Mouse (Mus musculus): ENCODE data around the gene Pld3. TPM values are rescaled to one million over a fixed set of nuclear protein-coding genes. Genes with fewer than 3 reads are reported as not detected.
A peak's percentile ranks its signal among the peaks of the same experiment; 100 is the strongest.

Pld3 gene
- polyA plus RNA-seq, 1 experiment from 2014 or later, result 49.1 TPM

DNA sequence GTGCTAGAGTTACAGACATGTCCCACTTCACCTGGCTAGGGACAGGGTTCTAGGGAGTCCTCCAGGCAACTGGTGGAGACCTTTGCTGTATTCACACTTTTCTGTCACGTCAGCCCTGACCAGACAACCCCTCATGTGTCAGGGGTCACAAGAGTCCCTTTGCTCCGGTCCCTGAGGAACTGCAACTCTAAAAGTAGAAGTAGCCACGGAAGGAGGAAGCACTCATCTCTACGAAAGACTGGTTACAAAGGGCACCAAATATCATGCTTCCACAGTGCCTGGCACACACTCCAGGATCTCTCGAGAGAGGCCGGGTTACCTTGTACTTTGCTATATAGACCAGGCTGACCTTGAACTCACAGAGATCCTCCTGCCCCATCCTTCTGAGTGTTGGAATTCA lies 16.4 kb downstream of the Pld3 start:
- Histone ChIP-seq H3K27ac (peak overlapping the region; percentile 91), H3K27me3 (replicated peaks) (no peaks in the 10 kb centered on the region), H3K9ac (no peak overlapping the region), H3K4me3 (no peak overlapping the region), H3K4me2 (peak overlapping the region; percentile 71; the same call in 1 of the 2 replicates), H3K4me1 (peaks cover 88% of the 10 kb centered on the region), H3K36me3 (peaks cover 69% of the 10 kb centered on the region), H3K9me3 (replicated peaks) (no peaks in the 10 kb centered on the region)
- WGBS (ENCODE audit: insufficient replicate concordance), result 74% methylated on average over 6 of the region's 6 CpGs
- no peak for ATAC-seq

DNA sequence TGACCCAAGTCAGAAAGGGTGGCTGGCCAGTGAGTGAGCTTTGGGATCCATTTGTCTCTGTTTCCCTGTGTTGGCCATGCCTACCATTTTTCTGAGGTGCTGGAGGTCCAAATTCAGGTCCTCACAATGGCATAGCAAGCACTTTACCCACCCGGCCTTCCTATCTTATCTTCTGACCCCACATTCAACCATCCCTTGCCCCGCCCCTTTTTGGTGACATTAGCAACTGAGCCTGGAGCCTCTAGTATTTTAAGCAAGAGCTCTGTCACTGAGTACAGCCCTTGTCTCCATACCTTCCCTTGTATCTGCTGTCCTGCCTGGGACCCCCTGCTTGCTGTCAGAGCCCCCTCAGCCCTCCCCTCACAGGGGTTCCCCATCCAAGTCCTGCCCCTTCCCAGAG lies 17.6 kb downstream of the Pld3 start:
- peak overlapping the region; percentile 71 for H3K4me2 ChIP-seq
- H3K27ac ChIP-seq, result peak overlapping the region; percentile 91
- peak overlapping the region; percentile 42 for H3K4me3 ChIP-seq
- no peaks in the 10 kb centered on the region for H3K27me3 ChIP-seq (replicated peaks)
- H3K4me1 ChIP-seq, result peaks cover 80% of the 10 kb centered on the region
- H3K9ac ChIP-seq, result peak overlapping the region; percentile 63
- no peaks in the 10 kb centered on the region for H3K9me3 ChIP-seq (replicated peaks)
- WGBS (ENCODE audit: insufficient replicate concordance), result 16% methylated on average over 2 of the region's 2 CpGs
- peak; percentile 84 for ATAC-seq
- H3K36me3 ChIP-seq, result peaks cover 78% of the 10 kb centered on the region

DNA sequence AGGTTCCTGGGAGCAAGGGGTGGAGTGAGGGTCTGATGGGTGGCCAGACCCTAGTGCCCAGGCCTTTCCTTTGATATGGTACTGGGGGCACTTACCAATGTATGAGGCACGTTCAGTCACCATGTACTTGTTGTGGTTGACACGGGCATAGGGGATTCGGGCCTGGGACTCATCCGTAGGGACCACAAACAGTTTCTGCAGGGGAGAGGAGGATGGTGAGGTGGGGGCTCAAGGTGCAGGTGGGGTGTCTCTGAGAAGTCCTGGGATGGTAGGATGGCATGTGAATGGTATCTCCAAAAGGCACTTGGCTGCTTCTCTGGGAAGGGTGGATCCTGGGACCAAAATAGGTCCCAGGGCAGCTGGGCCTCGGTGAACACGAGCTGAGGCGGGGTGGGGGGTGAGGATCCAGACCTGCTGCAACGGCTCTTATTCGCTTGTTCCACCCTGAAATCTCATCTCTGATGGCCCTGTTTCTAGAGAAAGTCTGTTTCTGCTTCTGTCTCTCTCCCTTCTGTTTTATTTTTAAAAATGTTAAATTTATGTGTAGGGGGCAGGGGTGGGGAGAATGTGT lies 20.5 kb downstream of the Pld3 start:
- 88% methylated on average over 9 of the region's 9 CpGs for WGBS (ENCODE audit: insufficient replicate concordance)
- Histone ChIP-seq H3K9me3 (replicated peaks) (no peaks in the 10 kb centered on the region), H3K4me3 (no peak overlapping the region), H3K27me3 (replicated peaks) (no peaks in the 10 kb centered on the region), H3K4me2 (no peak overlapping the region), H3K27ac (no peak overlapping the region), H3K4me1 (peaks cover 51% of the 10 kb centered on the region), H3K36me3 (peaks cover 59% of the 10 kb centered on the region), H3K9ac (no peak overlapping the region; the same call in 1 of the 2 replicates)
- ATAC-seq, result no peak

DNA sequence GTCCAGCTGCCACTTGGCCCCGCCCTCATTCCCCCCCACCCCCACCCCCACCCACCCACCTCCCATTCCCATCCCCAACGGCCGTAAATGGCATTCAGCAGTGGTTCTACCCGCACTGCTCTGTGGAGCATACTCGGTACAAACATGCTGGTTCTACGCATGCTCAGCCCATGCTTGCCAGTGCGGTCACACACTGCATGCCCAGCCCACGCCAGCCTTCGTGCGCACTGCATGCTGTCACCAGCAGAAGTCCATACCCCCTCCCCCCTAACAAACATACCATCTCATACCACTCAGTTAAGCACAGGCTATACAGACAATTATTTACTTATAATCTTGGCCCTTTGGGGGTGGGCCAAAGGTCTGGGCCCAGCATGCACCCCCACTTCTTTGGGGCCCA lies 21.3 kb downstream of the Pld3 start:
- no peak for ATAC-seq
- 81% methylated on average over 10 of the region's 10 CpGs for WGBS (ENCODE audit: insufficient replicate concordance)
- Histone ChIP-seq H3K27me3 (replicated peaks) (no peaks in the 10 kb centered on the region), H3K36me3 (peaks cover 50% of the 10 kb centered on the region), H3K4me1 (peaks cover 46% of the 10 kb centered on the region), H3K4me3 (no peak overlapping the region), H3K9ac (no peak overlapping the region), H3K4me2 (no peak overlapping the region), H3K27ac (peak overlapping the region; percentile 55; the same call in 1 of the 2 replicates), H3K9me3 (replicated peaks) (no peaks in the 10 kb centered on the region)

DNA sequence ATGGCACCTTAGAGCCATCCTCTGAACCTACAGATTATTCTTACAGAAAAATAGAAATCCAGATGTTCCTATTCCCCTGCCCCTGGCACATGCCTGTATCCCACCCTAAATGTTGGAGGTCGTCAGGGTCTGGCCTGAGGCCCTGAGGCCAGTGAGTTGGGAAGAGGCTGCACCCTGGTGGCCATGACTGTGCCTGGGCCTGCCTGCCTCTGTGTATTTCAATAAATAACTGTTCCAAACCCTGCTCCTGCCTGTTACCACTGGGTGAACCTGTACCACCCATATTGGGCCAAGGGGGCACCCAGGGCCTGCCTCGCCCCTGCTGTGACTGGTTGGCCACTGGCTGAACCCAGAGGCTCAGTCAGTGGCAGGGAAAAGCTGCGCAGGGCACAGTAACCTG lies 22.1 kb downstream of the Pld3 start:
- WGBS (ENCODE audit: insufficient replicate concordance), result 73% methylated on average over 3 of the region's 3 CpGs
- Histone ChIP-seq H3K4me2 (no peak overlapping the region), H3K9me3 (replicated peaks) (no peaks in the 10 kb centered on the region), H3K27me3 (replicated peaks) (no peaks in the 10 kb centered on the region), H3K4me1 (peaks cover 46% of the 10 kb centered on the region), H3K27ac (peak overlapping the region; percentile 55), H3K9ac (no peak overlapping the region), H3K36me3 (peaks cover 43% of the 10 kb centered on the region), H3K4me3 (no peak overlapping the region)
- ATAC-seq, result no peak

DNA sequence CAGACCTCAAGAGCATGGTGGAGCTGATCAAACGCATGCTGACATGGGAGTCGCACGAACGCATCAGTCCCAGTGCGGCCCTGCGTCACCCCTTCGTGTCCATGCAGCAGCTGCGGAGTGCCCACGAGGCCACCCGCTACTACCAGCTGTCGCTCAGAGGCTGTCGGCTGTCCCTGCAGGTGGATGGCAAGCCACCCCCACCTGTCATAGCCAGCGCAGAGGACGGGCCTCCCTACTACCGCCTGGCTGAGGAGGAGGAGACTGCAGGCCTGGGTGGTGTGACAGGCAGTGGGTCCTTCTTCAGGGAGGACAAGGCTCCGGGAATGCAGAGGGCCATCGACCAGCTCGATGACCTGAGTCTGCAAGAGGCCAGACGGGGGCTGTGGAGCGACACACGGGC lies 23.9 kb downstream of the Pld3 start:
- Histone ChIP-seq H3K9ac (no peak overlapping the region), H3K4me1 (peaks cover 37% of the 10 kb centered on the region), H3K27me3 (replicated peaks) (no peaks in the 10 kb centered on the region), H3K4me3 (no peak overlapping the region), H3K36me3 (peaks cover 33% of the 10 kb centered on the region), H3K4me2 (no peak overlapping the region), H3K9me3 (replicated peaks) (no peaks in the 10 kb centered on the region), H3K27ac (no peak overlapping the region)
- ATAC-seq, result no peak
- 84% methylated on average over 21 of the region's 21 CpGs for WGBS (ENCODE audit: insufficient replicate concordance)

DNA sequence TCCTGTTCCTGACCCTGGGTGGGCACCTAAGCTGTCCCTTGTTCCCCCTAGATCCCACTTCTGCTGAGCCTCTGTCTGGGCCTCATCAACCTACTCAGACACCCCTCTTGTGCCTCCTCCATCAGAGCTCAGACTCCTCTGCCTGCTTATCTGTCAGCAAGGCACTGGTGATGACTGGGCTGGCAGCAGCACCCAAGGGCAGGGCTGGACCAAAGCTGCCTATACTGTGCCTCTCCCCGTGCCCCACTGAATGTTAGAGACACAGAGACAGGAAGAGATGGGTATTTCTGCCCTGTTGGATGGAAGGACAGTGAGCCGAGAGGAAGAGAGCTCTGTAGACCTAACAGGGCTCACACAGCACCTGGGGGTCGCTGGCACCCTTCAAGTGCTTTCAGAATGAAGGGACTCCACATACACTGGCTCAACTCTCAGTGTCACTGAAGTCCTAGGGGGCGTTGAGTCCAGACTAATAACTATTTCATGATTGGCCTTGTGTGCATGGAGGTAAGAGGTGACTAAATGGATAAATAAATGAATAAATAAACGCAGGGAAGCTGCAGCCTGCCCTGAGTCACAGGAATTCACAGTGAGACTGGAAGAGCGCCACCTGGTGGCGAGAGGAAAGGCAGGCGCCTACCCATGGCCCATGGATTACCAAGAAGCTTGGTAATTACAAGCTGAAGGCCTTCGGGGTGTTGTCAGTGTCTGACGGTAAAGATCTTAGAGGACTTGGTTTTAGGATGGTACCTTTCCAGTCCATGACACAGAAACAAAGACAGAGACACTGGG lies 26.8 kb downstream of the Pld3 start:
- H3K4me3 ChIP-seq, result peak overlapping the region; percentile 24
- WGBS (ENCODE audit: insufficient replicate concordance), result 17% methylated on average over 10 of the region's 10 CpGs
- peaks cover 29% of the 10 kb centered on the region for H3K4me1 ChIP-seq
- no peaks in the 10 kb centered on the region for H3K9me3 ChIP-seq (replicated peaks)
- H3K27me3 ChIP-seq (replicated peaks), result no peaks in the 10 kb centered on the region
- ATAC-seq, result peak; percentile 98
- peak overlapping the region; percentile 62 for H3K9ac ChIP-seq
- H3K4me2 ChIP-seq, result peak overlapping the region; percentile 67
- peaks cover 7% of the 10 kb centered on the region; the same call in 1 of the 2 replicates for H3K36me3 ChIP-seq
- H3K27ac ChIP-seq, result peak overlapping the region; percentile 86

DNA sequence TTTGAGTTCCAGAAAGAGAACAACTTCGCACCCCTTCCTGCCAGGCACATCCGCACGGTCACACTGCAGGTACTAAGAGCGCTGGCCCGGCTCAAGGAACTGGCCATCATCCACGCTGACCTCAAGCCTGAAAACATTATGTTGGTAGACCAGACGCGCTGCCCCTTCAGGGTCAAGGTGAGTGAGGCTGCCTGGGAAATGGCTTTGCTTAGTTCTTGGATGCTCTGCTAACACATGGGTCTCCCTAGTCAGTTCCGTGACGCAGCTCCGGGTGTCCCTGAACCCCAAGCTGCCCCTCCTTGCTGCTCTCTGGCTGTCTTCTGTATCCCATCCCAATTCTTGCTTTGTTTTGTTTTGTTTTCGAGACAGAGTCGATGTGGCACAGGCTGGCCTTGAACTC lies 29.2 kb downstream of the Pld3 start:
- Histone ChIP-seq H3K36me3 (peaks cover 4% of the 10 kb centered on the region; the same call in 1 of the 2 replicates), H3K27me3 (replicated peaks) (no peaks in the 10 kb centered on the region), H3K4me2 (no peak overlapping the region), H3K27ac (no peak overlapping the region; the same call in 1 of the 2 replicates), H3K9ac (no peak overlapping the region), H3K9me3 (replicated peaks) (0 out of 2 replicates have a peak, but pooled peaks cover 6% of the 10 kb centered on the region), H3K4me1 (peaks cover 27% of the 10 kb centered on the region), H3K4me3 (no peak overlapping the region)
- ATAC-seq, result no peak
- 88% methylated on average over 13 of the region's 13 CpGs for WGBS (ENCODE audit: insufficient replicate concordance)

DNA sequence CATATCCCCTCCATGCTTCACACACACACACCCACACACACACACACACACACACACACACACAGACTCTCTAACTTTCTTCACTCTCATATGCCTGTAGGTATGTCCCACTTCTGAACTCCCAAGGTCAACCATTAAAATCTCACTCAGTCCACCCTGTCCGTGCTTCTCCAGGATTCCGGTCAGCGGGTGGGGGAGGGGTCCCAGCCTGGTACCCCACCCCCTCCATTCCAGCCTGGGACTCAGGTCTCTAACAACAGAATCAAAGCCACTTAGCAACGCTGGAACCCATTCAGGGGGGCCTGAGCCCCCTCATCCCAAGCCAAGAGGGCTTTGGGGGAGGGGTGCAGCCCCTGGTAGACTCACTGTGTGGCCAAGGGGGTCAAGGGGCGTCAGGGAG lies 30.1 kb downstream of the Pld3 start, which contains the start of gene Hipk4:
Hipk4 (plus strand) TSS at position 301 of the 400 bp plus-strand sequence.
- WGBS (ENCODE audit: insufficient replicate concordance), result 60% methylated on average over 5 of the region's 5 CpGs
- ATAC-seq, result no peak
- no peak within 1 kb of the TSS for H3K9ac ChIP-seq
- H3K4me2 ChIP-seq, result no peak within 1 kb of the TSS
- H3K27me3 ChIP-seq (replicated peaks), result 0 out of 2 replicates have a peak, but pooled peaks cover 3% of the 10 kb centered on the region
- no peak within 1 kb of the TSS; the same call in 1 of the 2 replicates for H3K27ac ChIP-seq
- H3K4me1 ChIP-seq, result peaks cover 27% of the 10 kb centered on the region
- no peak within 1 kb of the TSS for H3K4me3 ChIP-seq
- 0 out of 2 replicates have a peak, but pooled peaks cover 6% of the 10 kb centered on the region for H3K9me3 ChIP-seq (replicated peaks)
- H3K36me3 ChIP-seq, result peaks cover 5% of the 10 kb centered on the region

DNA sequence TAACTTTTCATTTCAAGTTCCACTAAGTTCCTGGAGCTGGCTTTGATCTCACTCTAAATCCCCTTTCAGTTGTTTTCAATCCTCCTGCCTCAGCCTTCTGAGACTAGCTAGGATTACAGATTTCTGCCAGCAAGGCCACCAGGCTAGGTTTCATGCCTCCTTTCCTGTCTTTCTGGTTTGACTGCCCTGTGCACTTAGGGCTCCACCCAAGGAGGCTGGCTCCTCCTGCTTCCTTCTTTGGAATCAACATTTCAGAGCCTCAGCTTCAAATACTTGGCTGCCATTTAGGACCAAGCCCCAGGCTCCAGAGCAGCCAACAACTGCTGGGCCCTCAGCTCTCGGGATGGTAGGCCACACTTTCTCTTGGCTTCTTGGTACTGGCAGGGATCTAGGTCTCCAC lies 32.4 kb downstream of the Pld3 start:
- Histone ChIP-seq H3K27ac (no peak overlapping the region), H3K4me2 (no peak overlapping the region), H3K9me3 (replicated peaks) (0 out of 2 replicates have a peak, but pooled peaks cover 6% of the 10 kb centered on the region), H3K9ac (no peak overlapping the region), H3K27me3 (replicated peaks) (0 out of 2 replicates have a peak, but pooled peaks cover 3% of the 10 kb centered on the region), H3K4me1 (peaks cover 13% of the 10 kb centered on the region), H3K36me3 (peaks cover 8% of the 10 kb centered on the region), H3K4me3 (no peak overlapping the region)
- no peak for ATAC-seq
- WGBS (ENCODE audit: insufficient replicate concordance), result 72% methylated on average over 1 of the region's 1 CpGs

DNA sequence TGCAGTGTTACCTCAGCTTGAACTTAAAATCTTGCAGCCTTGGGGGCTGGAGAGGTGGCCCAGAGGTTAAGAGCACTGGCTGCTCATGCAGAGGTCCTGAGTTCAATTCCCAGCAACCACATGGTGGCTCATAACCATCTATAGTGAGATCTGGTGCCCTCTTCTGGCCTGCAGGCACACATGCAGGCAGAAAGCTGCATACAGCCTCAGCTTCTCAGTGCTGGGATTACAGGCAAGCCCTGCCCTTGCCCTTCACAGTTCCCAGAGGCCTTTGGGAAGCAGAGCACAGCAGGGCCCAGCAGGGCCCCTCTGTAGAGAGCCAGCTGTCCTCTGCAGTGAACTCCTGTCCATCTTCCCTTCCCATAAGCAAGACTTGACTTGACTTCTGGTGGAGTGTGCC lies 32.9 kb downstream of the Pld3 start:
- Histone ChIP-seq H3K4me1 (peaks cover 8% of the 10 kb centered on the region), H3K27ac (no peak overlapping the region), H3K9ac (no peak overlapping the region), H3K9me3 (replicated peaks) (0 out of 2 replicates have a peak, but pooled peaks cover 6% of the 10 kb centered on the region), H3K4me2 (no peak overlapping the region), H3K4me3 (no peak overlapping the region), H3K36me3 (peaks cover 8% of the 10 kb centered on the region), H3K27me3 (replicated peaks) (0 out of 2 replicates have a peak, but pooled peaks cover 3% of the 10 kb centered on the region)
- ATAC-seq, result no peak

DNA sequence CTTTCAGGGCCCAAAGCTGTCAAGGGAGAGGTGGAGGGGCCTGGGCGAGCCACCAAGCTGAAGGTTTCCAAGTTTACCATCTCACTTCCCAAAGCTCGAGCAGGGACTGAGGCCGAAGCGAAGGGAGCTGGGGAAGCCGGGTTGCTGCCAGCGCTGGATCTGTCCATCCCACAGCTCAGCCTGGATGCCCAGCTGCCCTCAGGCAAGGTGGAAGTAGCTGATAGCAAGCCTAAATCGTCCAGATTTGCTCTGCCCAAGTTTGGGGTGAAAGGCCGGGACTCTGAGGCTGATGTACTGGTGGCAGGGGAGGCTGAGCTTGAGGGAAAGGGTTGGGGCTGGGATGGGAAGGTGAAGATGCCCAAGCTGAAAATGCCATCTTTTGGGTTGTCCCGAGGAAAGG lies 34.7 kb downstream of the Pld3 start:
- H3K4me3 ChIP-seq, result no peak overlapping the region
- ATAC-seq, result no peak
- peaks cover 8% of the 10 kb centered on the region for H3K36me3 ChIP-seq
- H3K4me2 ChIP-seq, result no peak overlapping the region
- no peak overlapping the region for H3K9ac ChIP-seq
- H3K27me3 ChIP-seq (replicated peaks), result 0 out of 2 replicates have a peak, but pooled peaks cover 3% of the 10 kb centered on the region
- H3K27ac ChIP-seq, result no peak overlapping the region
- H3K4me1 ChIP-seq, result peaks cover 13% of the 10 kb centered on the region
- 65% methylated on average over 9 of the region's 9 CpGs for WGBS (ENCODE audit: insufficient replicate concordance)
- H3K9me3 ChIP-seq (replicated peaks), result 0 out of 2 replicates have a peak, but pooled peaks cover 6% of the 10 kb centered on the region

All from liver, embryonic 12.5 days (tissue).